Mouse (Mus musculus) E14TG2a.4 (cell line): ENCODE measurements at regions not wholly inside any gene's neighbourhood (a gene's known extent, or its start where the extent isn't known, plus 50 kb on each side); places are given as distances from the start of the nearest gene placed in this dataset.

Experiments used
- H3K27me3 ChIP-seq: 2 replicates; pipeline ENCODE4 v1.6.1; 2014; ENCODE audit warnings: low read length, control low read depth; ENCODE audit not compliant: insufficient read depth
- H3K36me3 ChIP-seq: 2 replicates; pipeline ENCODE4 v1.6.1; 2014; ENCODE audit warnings: low read length, control low read depth; ENCODE audit not compliant: insufficient read depth
- H3K4me1 ChIP-seq: replicated peaks from 2 replicates; pipeline ENCODE4 v1.6.1; 2014; ENCODE audit warnings: low read depth, low read length, control low read depth
- H3K4me3 ChIP-seq: replicated peaks from 2 replicates; pipeline ENCODE4 v1.5.1; 2014; ENCODE audit warnings: mild to moderate bottlenecking, low read length
- H3K9me3 ChIP-seq: 2 replicates; pipeline ENCODE4 v1.6.1; 2014; ENCODE audit warnings: low read length, control low read depth
- CTCF ChIP-seq: conservative IDR thresholded peaks from 2 replicates; pipeline ENCODE4 v1.5.1; 2014; ENCODE audit warnings: low read length
- NANOG ChIP-seq: IDR thresholded peaks from 2 replicates; pipeline ENCODE4 v1.6.1; 2014; ENCODE audit warnings: borderline replicate concordance, low read length, mixed read lengths
- POU5F1 ChIP-seq: IDR thresholded peaks from 2 replicates; pipeline ENCODE4 v1.6.1; 2014; ENCODE audit warnings: low read length, borderline replicate concordance

GRCm38 (mm10) chr8:36394487-36394886 lies 598.9 kb upstream of the AI429214 start:
- Histone ChIP-seq H3K9me3 (no peaks in the 10 kb centered on the region), H3K4me3 (no peak overlapping the region), H3K27me3 (no peaks in the 10 kb centered on the region), H3K4me1 (no peaks in the 10 kb centered on the region), H3K36me3 (no peaks in the 10 kb centered on the region)
- TF ChIP-seq POU5F1: no peak
- no peak for TF ChIP-seq NANOG
- no peak for TF ChIP-seq CTCF

- H3K36me3 ChIP-seq: no peaks in the 10 kb centered on the region
- no peaks in the 10 kb centered on the region for H3K9me3 ChIP-seq
- H3K27me3 ChIP-seq: no peaks in the 10 kb centered on the region
- no peaks in the 10 kb centered on the region for H3K4me1 ChIP-seq
- TF ChIP-seq CTCF (no peak), NANOG (no peak), POU5F1 (no peak)
- H3K4me3 ChIP-seq: no peak overlapping the region
Observed at GRCm38 (mm10) chr8:36396493-36396892, 596.9 kb upstream of the AI429214 start.

- Histone ChIP-seq H3K4me3 (no peak overlapping the region), H3K4me1 (no peaks in the 10 kb centered on the region), H3K36me3 (no peaks in the 10 kb centered on the region), H3K9me3 (no peaks in the 10 kb centered on the region), H3K27me3 (no peaks in the 10 kb centered on the region)
- TF ChIP-seq NANOG: no peak
- no peak for TF ChIP-seq CTCF
- no peak for TF ChIP-seq POU5F1
Observed at GRCm38 (mm10) chr8:36406706-36407105, 586.7 kb upstream of the AI429214 start.
